In genomic region chr2:59284216-59284615, GRCm38 (mm10) we compare ENCODE assay signal across 23 mouse cellular contexts.
DNase-seq lines count a peak whose midpoint lies in the region; ATAC-seq and TF ChIP-seq lines count a peak whose summit lies in the region.
"Had no signal": no experiment of that assay in that cellular context is flagged by ENCODE, and none has a peak within 500 bp of the region (broad histone marks: within the 10 kb centered on the region; RNA-seq: fewer than 3 reads in every experiment).

No protein-coding gene starts in this region.

- WGBS in heart, embryonic 13.5 days = 80% methylated on average over 5 of the region's 5 CpGs
- WGBS in heart, postnatal 0 days = 81% methylated on average over 5 of the region's 5 CpGs

- intact Hi-C loops in heart, postnatal 25 days (cut with DNase I) = no loop called here
- intact Hi-C loops in heart, postnatal 10 days (cut with DNase I) = no loop called here

- peak overlapping the region; percentile 84 for H3K27ac ChIP-seq in heart, embryonic 13.5 days (replicated peaks)
- peak overlapping the region; percentile 82 for H3K27ac ChIP-seq in heart, postnatal 0 days (ENCODE audit: low read depth)
- H3K27ac ChIP-seq: embryonic facial prominence, embryonic 13.5 days; forebrain, embryonic 12.5 days; hindbrain, embryonic 10.5 days; hindbrain, embryonic 14.5 days had no signal

- no peak overlapping the region for H3K4me3 ChIP-seq in heart, embryonic 13.5 days
- H3K4me3 ChIP-seq in heart, postnatal 0 days (ENCODE audit: low read depth, low read length) = no peak overlapping the region
- H3K4me3 ChIP-seq: embryonic facial prominence, embryonic 13.5 days; forebrain, embryonic 12.5 days; hindbrain, embryonic 10.5 days had no signal

- no peak for TF ChIP-seq CTCF in heart, postnatal 0 days (IDR thresholded peaks at IDR 0.05; ENCODE audit: low read depth)

- peaks cover 10% of the 10 kb centered on the region; the same call in 1 of the 2 replicates for H3K36me3 ChIP-seq in heart, embryonic 13.5 days
- H3K36me3 ChIP-seq in heart, postnatal 0 days (replicated peaks; ENCODE audit: control insufficient read depth, insufficient read depth, low read length) = no peaks in the 10 kb centered on the region
- H3K36me3 ChIP-seq: embryonic facial prominence, embryonic 13.5 days; forebrain, embryonic 12.5 days had no signal

- no peaks in the 10 kb centered on the region for H3K9me3 ChIP-seq in heart, embryonic 13.5 days
- H3K9me3 ChIP-seq in heart, postnatal 0 days (replicated peaks; ENCODE audit: control insufficient read depth, low read length) = no peaks in the 10 kb centered on the region
- H3K9me3 ChIP-seq: embryonic facial prominence, embryonic 13.5 days; forebrain, embryonic 12.5 days; hindbrain, embryonic 10.5 days had no signal

- H3K4me1 ChIP-seq in heart, embryonic 13.5 days = peaks cover 36% of the 10 kb centered on the region
- peaks cover 31% of the 10 kb centered on the region for H3K4me1 ChIP-seq in heart, postnatal 0 days (ENCODE audit: control insufficient read depth, insufficient read depth)
- H3K4me1 ChIP-seq: forebrain, embryonic 12.5 days had no signal

- DNase-seq in heart, adult 11 months = peak; percentile 51
- no peak for DNase-seq in heart, postnatal 25 days (ENCODE audit: low spot score)
- no peak for DNase-seq in heart, adult 9 months (ENCODE audit: low spot score in 2 of 2)
- no peak for DNase-seq in heart, postnatal 0 days (ENCODE audit: low spot score)
- DNase-seq in heart, postnatal 10 days = no peak
- peak; percentile 22 for DNase-seq in testis, postnatal 10 days (ENCODE audit: low spot score)
- no peak for DNase-seq in testis, postnatal 14 days (ENCODE audit: low spot score)
- DNase-seq: adrenal gland, adult 2 months; adrenal gland, postnatal 25 days; B cell, adult 2 months; cerebellum, adult 18-20 months; cerebellum, adult 9-11 months; cerebellum, postnatal 36 days; gastrocnemius, postnatal 10 days; kidney, adult 11 months; kidney, adult 9 months had no signal

- no peak overlapping the region for H3K9ac ChIP-seq in heart, embryonic 13.5 days
- no peak overlapping the region for H3K9ac ChIP-seq in heart, postnatal 0 days (replicated peaks; ENCODE audit: low read depth, low read length)
- H3K9ac ChIP-seq: embryonic facial prominence, embryonic 13.5 days; forebrain, embryonic 12.5 days; hindbrain, embryonic 14.5 days had no signal

- peak overlapping the region; percentile 33; the same call in 1 of the 2 replicates for H3K4me2 ChIP-seq in heart, embryonic 13.5 days
- H3K4me2 ChIP-seq in heart, postnatal 0 days (ENCODE audit: low read depth, low read length) = no peak overlapping the region
- H3K4me2 ChIP-seq: embryonic facial prominence, embryonic 13.5 days; forebrain, embryonic 12.5 days; hindbrain, embryonic 14.5 days had no signal

- no peak for TF ChIP-seq EP300 in heart, postnatal 0 days (IDR thresholded peaks at IDR 0.05; ENCODE audit: low read depth)

- no peak for ATAC-seq in heart, embryonic 13.5 days (ENCODE audit: extremely low read depth, insufficient number of reproducible peaks, low FRiP score, low TSS enrichment)
- ATAC-seq in heart, postnatal 0 days (ENCODE audit: insufficient read depth, low read depth) = no peak
- ATAC-seq: CD4-positive, CD25-positive, alpha-beta regulatory T cell, adult 4 months; forebrain, embryonic 16.5 days had no signal

- H3K27me3 ChIP-seq in heart, embryonic 13.5 days (replicated peaks) = no peaks in the 10 kb centered on the region
- no peaks in the 10 kb centered on the region for H3K27me3 ChIP-seq in heart, postnatal 0 days (ENCODE audit: control insufficient read depth, insufficient read depth, low read length)
- H3K27me3 ChIP-seq: embryonic facial prominence, embryonic 13.5 days; forebrain, embryonic 12.5 days had no signal

Comparison
In these comparisons a context has a peak if more than half of its experiments do, and no peak if none do; other contexts are left out.
1. DNase-seq: peak in heart, adult 11 months (single experiment) and testis, postnatal 10 days (single experiment); none in heart, postnatal 25 days (single experiment), heart, adult 9 months (0 of 2), heart, postnatal 0 days (single experiment), heart, postnatal 10 days (0 of 2) and testis, postnatal 14 days (single experiment).